Mouse (Mus musculus) lung, postnatal 4 days (tissue): Measurements from ENCODE around the gene Slitrk6.

ENCODE experiments used
- DNase-seq, 2 experiments: peaks; one replicate each; pipeline ENCODE4 v3.0.0; 2021

Gene Slitrk6

DNA sequence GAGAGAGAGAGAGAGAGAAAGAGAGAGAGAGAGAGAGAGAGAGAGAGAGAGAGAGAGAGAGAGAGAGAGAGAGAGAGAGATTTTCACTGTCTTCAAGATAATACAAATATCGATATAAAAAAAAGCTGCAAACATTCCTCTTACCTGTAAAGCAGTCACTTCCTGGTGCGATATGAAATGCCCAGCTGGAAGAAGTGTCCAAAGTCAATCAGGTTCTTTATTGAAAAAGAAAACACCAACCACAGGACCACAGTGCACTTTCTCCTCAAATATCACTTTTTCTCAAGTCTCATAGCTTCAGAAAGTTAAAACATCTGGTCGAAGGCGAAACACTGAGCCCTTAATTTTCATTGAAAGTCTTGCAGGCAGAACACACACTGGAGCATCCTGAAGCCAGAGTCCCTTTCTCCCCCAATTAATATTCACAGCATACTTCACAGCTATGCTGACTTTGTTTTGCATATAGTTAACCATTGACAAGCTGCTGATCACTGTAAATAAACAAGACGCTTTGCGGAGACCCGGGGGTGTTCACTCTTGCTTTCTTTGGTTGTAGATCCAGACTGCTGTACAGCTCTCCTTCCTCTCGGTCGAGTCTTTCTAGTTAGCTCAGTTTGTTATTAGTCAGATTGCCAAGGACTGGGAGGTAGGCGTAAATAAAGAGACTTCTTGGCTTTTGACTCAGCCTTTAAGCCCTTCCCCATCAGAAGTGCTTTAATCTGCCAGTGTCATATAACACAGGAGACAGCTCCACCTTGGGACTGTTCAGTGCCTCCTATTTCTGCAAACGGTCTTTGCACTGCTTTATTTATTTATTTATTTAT lies at the start of gene Slitrk6:
TSS of gene Slitrk6 (minus strand) at position 666 of the 824 bp plus-strand sequence.
- no peak for DNase-seq

GRCm38 (mm10) chr14:110777546-110777945 lies 22.6 kb upstream of the Slitrk6 start:
- DNase-seq: no peak

GRCm38 (mm10) chr14:110770694-110771093 lies 15.7 kb upstream of the Slitrk6 start:
- no peak for DNase-seq

DNA sequence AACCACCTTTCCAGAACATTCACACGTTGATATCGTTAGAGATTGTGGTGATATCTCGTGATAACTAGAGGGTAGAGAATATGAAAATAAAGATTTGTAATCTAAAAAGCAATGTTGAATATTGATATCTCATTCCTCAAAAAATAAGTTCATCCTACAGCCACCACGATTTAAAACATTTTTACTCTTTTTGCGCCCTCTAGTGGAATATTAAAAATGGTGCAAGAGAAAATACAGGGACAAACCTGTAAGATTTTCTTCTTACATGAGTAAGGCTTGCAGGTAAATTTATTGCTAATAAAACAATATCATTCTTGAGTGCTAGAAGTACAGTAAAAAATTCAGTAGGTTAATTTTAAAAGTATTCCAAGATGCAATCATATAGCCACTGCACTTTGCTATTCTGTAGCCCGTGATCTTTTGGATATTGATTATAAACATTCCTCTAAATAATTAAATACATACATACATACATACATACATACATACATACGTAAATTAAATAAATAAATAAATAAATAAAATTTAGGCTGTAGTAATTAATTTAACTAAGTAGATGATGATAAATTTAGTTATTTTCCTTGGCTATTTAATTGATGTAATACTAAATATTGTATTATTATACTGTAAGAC lies 7.8 kb upstream of the Slitrk6 start:
- DNase-seq: no peak

GRCm38 (mm10) chr14:110760909-110761308 lies 6.0 kb upstream of the Slitrk6 start:
- DNase-seq: no peak

DNA sequence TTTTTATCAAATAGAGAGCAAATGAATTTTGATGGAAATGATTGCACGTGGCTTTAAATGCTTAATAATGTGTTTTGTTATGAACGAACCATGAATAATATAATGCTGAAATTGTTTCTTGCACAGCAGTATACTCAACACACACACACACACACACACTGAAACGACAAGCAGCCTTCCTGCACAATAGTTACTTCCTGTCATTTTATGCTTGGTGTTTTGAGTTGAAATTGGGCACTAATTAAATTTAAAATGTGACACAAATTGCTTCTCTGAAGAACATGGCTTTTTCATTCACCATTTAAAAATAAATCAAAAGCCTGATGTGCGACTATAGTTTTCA lies 330 bp upstream of the Slitrk6 start:
- no peak for DNase-seq

- no peak for DNase-seq
Measured at GRCm38 (mm10) chr14:110739861-110740260, 15.1 kb downstream of the Slitrk6 start.

GRCm38 (mm10) chr14:110739368-110739767 lies 15.6 kb downstream of the Slitrk6 start:
- DNase-seq: no peak

DNA sequence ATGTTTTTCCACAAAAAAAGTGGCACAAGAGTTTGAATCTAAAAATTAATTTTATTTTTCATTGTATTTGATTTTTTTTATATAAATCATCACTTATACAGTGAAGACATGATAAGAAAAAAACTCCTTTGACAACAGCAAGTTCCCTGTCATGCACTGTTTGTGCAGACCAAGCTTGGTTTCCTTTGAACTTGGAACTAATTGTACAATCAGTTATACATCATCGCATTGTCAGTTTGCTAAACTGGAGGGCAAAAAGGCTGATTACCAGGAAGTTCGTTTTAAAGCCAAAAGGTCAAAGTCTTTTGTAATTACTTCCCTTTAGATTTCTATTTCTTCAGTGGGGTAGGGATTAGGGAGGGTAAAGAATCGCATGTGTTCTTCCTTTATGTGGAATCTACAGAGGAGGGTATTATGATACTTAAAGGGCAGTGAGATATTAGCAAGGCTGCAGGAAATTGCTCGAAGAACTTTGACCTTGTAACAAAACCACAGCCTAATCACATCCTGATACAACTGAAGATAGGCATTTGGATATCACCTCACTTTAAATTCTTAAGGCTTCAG lies 26.5 kb downstream of the Slitrk6 start:
- no peak for DNase-seq

- DNase-seq: no peak
Measured at GRCm38 (mm10) chr14:110724026-110724576, 30.8 kb downstream of the Slitrk6 start.
